Mouse (Mus musculus): ENCODE results near the gene Zcchc12.

- TF ChIP-seq CTCF (IDR thresholded peaks at IDR 0.05; ENCODE audit: control insufficient read depth, insufficient read depth, insufficient read length) (no peak), MAX (IDR thresholded peaks at IDR 0.05) (no peak), CEBPB (IDR thresholded peaks at IDR 0.05; ENCODE audit: low read depth) (no peak), USF1 (IDR thresholded peaks at IDR 0.05; ENCODE audit: low read depth) (no peak), MYOD1 (IDR thresholded peaks at IDR 0.05; ENCODE audit: control insufficient read depth, insufficient read length, low read depth) (no peak), MYOG (IDR thresholded peaks at IDR 0.05; ENCODE audit: control insufficient read depth, extremely low read depth, insufficient read length) (no peak), FOSL1 (IDR thresholded peaks at IDR 0.05; ENCODE audit: insufficient read depth, low read length, poor library complexity, severe bottlenecking) (no peak)
Observed at GRCm38 (mm10) chrX:36161567-36161966, 34.1 kb upstream of the Zcchc12 start.

Data from C2C12 (cell line).